Mouse (Mus musculus): ENCODE data around the gene Itpr3. TPM values are rescaled to one million over a fixed set of nuclear protein-coding genes. Genes with fewer than 3 reads are reported as not detected.

The Itpr3 gene
- polyA plus RNA-seq, 1 experiment from 2014 or later = 6.1 TPM

- no peak overlapping the region for H3K9ac ChIP-seq (ENCODE audit: low read length)
- no peak overlapping the region for H3K27ac ChIP-seq (ENCODE audit: low read length)
- H3K4me3 ChIP-seq (ENCODE audit: low read length) = no peak overlapping the region
- 61% methylated on average over 2 of the region's 2 CpGs for WGBS
- peaks cover 9% of the 10 kb centered on the region for H3K4me1 ChIP-seq (replicated peaks; ENCODE audit: control insufficient read depth, insufficient read depth, low read length)
- ATAC-seq (ENCODE audit: low read depth) = no peak
- 0 out of 2 replicates have a peak, but pooled peaks cover 2% of the 10 kb centered on the region for H3K9me3 ChIP-seq (ENCODE audit: control insufficient read depth, low read length)
- H3K27me3 ChIP-seq (ENCODE audit: control insufficient read depth, insufficient read depth, low read depth, low read length) = no peaks in the 10 kb centered on the region
- H3K36me3 ChIP-seq (ENCODE audit: control insufficient read depth, insufficient read depth, low read length) = no peaks in the 10 kb centered on the region
- H3K4me2 ChIP-seq (ENCODE audit: low read depth, low read length) = no peak overlapping the region
These were observed 28.6 kb downstream of the Itpr3 start for GRCm38 (mm10) chr17:27085676-27086075.

GRCm38 (mm10) chr17:27087426-27087825 is 30.3 kb downstream of the Itpr3 start:
- ATAC-seq (ENCODE audit: low read depth) = 0 out of 2 replicates have a peak, but pooled peaks have one; percentile 20

GRCm38 (mm10) chr17:27090068-27090467 is 33.0 kb downstream of the Itpr3 start:
- H3K9ac ChIP-seq (ENCODE audit: low read length) = no peak overlapping the region
- 0 out of 2 replicates have a peak, but pooled peaks cover 2% of the 10 kb centered on the region for H3K9me3 ChIP-seq (ENCODE audit: control insufficient read depth, low read length)
- no peak for ATAC-seq (ENCODE audit: low read depth)
- H3K27ac ChIP-seq (ENCODE audit: low read length) = no peak overlapping the region
- no peak overlapping the region for H3K4me2 ChIP-seq (ENCODE audit: low read depth, low read length)
- H3K4me1 ChIP-seq (replicated peaks; ENCODE audit: control insufficient read depth, insufficient read depth, low read length) = no peaks in the 10 kb centered on the region
- H3K27me3 ChIP-seq (ENCODE audit: control insufficient read depth, insufficient read depth, low read depth, low read length) = no peaks in the 10 kb centered on the region
- peaks cover 4% of the 10 kb centered on the region; the same call in 1 of the 2 replicates for H3K36me3 ChIP-seq (ENCODE audit: control insufficient read depth, insufficient read depth, low read length)
- no peak overlapping the region for H3K4me3 ChIP-seq (ENCODE audit: low read length)
- 69% methylated on average over 9 of the region's 9 CpGs for WGBS

More at GRCm38 (mm10) chr17:27087426-27087825, 30.3 kb downstream of the Itpr3 start:
- Histone ChIP-seq H3K4me1 (replicated peaks; ENCODE audit: control insufficient read depth, insufficient read depth, low read length) (peaks cover 5% of the 10 kb centered on the region; the same call in 1 of the 2 replicates), H3K4me3 (ENCODE audit: low read length) (no peak overlapping the region), H3K36me3 (ENCODE audit: control insufficient read depth, insufficient read depth, low read length) (peaks cover 2% of the 10 kb centered on the region; the same call in 1 of the 2 replicates), H3K4me2 (ENCODE audit: low read depth, low read length) (no peak overlapping the region), H3K27me3 (ENCODE audit: control insufficient read depth, insufficient read depth, low read depth, low read length) (no peaks in the 10 kb centered on the region), H3K9me3 (ENCODE audit: control insufficient read depth, low read length) (0 out of 2 replicates have a peak, but pooled peaks cover 2% of the 10 kb centered on the region), H3K9ac (ENCODE audit: low read length) (no peak overlapping the region), H3K27ac (ENCODE audit: low read length) (no peak overlapping the region)
- 40% methylated on average over 12 of the region's 12 CpGs for WGBS

GRCm38 (mm10) chr17:27095690-27096089 is 38.6 kb downstream of the Itpr3 start:
- H3K27ac ChIP-seq (ENCODE audit: low read length) = no peak overlapping the region
- H3K9ac ChIP-seq (ENCODE audit: low read length) = no peak overlapping the region
- H3K4me1 ChIP-seq (replicated peaks; ENCODE audit: control insufficient read depth, insufficient read depth, low read length) = no peaks in the 10 kb centered on the region
- no peak overlapping the region for H3K4me3 ChIP-seq (ENCODE audit: low read length)
- no peaks in the 10 kb centered on the region for H3K27me3 ChIP-seq (ENCODE audit: control insufficient read depth, insufficient read depth, low read depth, low read length)
- peak; percentile 71 for ATAC-seq (ENCODE audit: low read depth)
- WGBS = 38% methylated on average over 13 of the region's 13 CpGs
- peaks cover 4% of the 10 kb centered on the region; the same call in 1 of the 2 replicates for H3K36me3 ChIP-seq (ENCODE audit: control insufficient read depth, insufficient read depth, low read length)
- H3K9me3 ChIP-seq (ENCODE audit: control insufficient read depth, low read length) = no peaks in the 10 kb centered on the region
- no peak overlapping the region for H3K4me2 ChIP-seq (ENCODE audit: low read depth, low read length)

- Histone ChIP-seq H3K4me2 (ENCODE audit: low read depth, low read length) (no peak overlapping the region), H3K4me3 (ENCODE audit: low read length) (no peak overlapping the region), H3K9me3 (ENCODE audit: control insufficient read depth, low read length) (no peaks in the 10 kb centered on the region), H3K27ac (ENCODE audit: low read length) (no peak overlapping the region), H3K4me1 (replicated peaks; ENCODE audit: control insufficient read depth, insufficient read depth, low read length) (0 out of 2 replicates have a peak, but pooled peaks cover 2% of the 10 kb centered on the region), H3K9ac (ENCODE audit: low read length) (no peak overlapping the region), H3K27me3 (ENCODE audit: control insufficient read depth, insufficient read depth, low read depth, low read length) (no peaks in the 10 kb centered on the region), H3K36me3 (ENCODE audit: control insufficient read depth, insufficient read depth, low read length) (no peaks in the 10 kb centered on the region; the same call in 1 of the 2 replicates)
- WGBS = 62% methylated on average over 5 of the region's 5 CpGs
- no peak for ATAC-seq (ENCODE audit: low read depth)
These were observed 44.6 kb downstream of the Itpr3 start for GRCm38 (mm10) chr17:27101675-27102074.

- 0 out of 2 replicates have a peak, but pooled peaks cover 2% of the 10 kb centered on the region for H3K4me1 ChIP-seq (replicated peaks; ENCODE audit: control insufficient read depth, insufficient read depth, low read length)
- H3K27me3 ChIP-seq (ENCODE audit: control insufficient read depth, insufficient read depth, low read depth, low read length) = no peaks in the 10 kb centered on the region
- no peak overlapping the region for H3K4me2 ChIP-seq (ENCODE audit: low read depth, low read length)
- no peak overlapping the region for H3K27ac ChIP-seq (ENCODE audit: low read length)
- no peaks in the 10 kb centered on the region for H3K9me3 ChIP-seq (ENCODE audit: control insufficient read depth, low read length)
- no peak overlapping the region for H3K9ac ChIP-seq (ENCODE audit: low read length)
- 72% methylated on average over 18 of the region's 18 CpGs for WGBS
- ATAC-seq (ENCODE audit: low read depth) = no peak
- H3K36me3 ChIP-seq (ENCODE audit: control insufficient read depth, insufficient read depth, low read length) = peaks cover 8% of the 10 kb centered on the region
- H3K4me3 ChIP-seq (ENCODE audit: low read length) = no peak overlapping the region
These were observed 48.8 kb downstream of the Itpr3 start for GRCm38 (mm10) chr17:27105698-27106470.

GRCm38 (mm10) chr17:27106745-27107144 is 49.6 kb downstream of the Itpr3 start:
- no peak for ATAC-seq (ENCODE audit: low read depth)
- no peak overlapping the region for H3K27ac ChIP-seq (ENCODE audit: low read length)
- no peak overlapping the region for H3K4me3 ChIP-seq (ENCODE audit: low read length)
- H3K36me3 ChIP-seq (ENCODE audit: control insufficient read depth, insufficient read depth, low read length) = peaks cover 8% of the 10 kb centered on the region
- H3K27me3 ChIP-seq (ENCODE audit: control insufficient read depth, insufficient read depth, low read depth, low read length) = no peaks in the 10 kb centered on the region
- 77% methylated on average over 9 of the region's 9 CpGs for WGBS
- 0 out of 2 replicates have a peak, but pooled peaks cover 2% of the 10 kb centered on the region for H3K4me1 ChIP-seq (replicated peaks; ENCODE audit: control insufficient read depth, insufficient read depth, low read length)
- no peak overlapping the region for H3K4me2 ChIP-seq (ENCODE audit: low read depth, low read length)
- no peak overlapping the region for H3K9ac ChIP-seq (ENCODE audit: low read length)
- H3K9me3 ChIP-seq (ENCODE audit: control insufficient read depth, low read length) = no peaks in the 10 kb centered on the region

GRCm38 (mm10) chr17:27107936-27108335 is 50.8 kb downstream of the Itpr3 start:
- no peak overlapping the region for H3K4me2 ChIP-seq (ENCODE audit: low read depth, low read length)
- H3K36me3 ChIP-seq (ENCODE audit: control insufficient read depth, insufficient read depth, low read length) = peaks cover 8% of the 10 kb centered on the region
- no peak overlapping the region for H3K9ac ChIP-seq (ENCODE audit: low read length)
- no peaks in the 10 kb centered on the region for H3K9me3 ChIP-seq (ENCODE audit: control insufficient read depth, low read length)
- 0 out of 2 replicates have a peak, but pooled peaks cover 2% of the 10 kb centered on the region for H3K4me1 ChIP-seq (replicated peaks; ENCODE audit: control insufficient read depth, insufficient read depth, low read length)
- no peak for ATAC-seq (ENCODE audit: low read depth)
- H3K4me3 ChIP-seq (ENCODE audit: low read length) = no peak overlapping the region
- WGBS = 70% methylated on average over 6 of the region's 6 CpGs
- H3K27ac ChIP-seq (ENCODE audit: low read length) = no peak overlapping the region
- H3K27me3 ChIP-seq (ENCODE audit: control insufficient read depth, insufficient read depth, low read depth, low read length) = no peaks in the 10 kb centered on the region

GRCm38 (mm10) chr17:27110072-27110471 is 53.0 kb downstream of the Itpr3 start:
- Histone ChIP-seq H3K4me3 (ENCODE audit: low read length) (no peak overlapping the region), H3K4me2 (ENCODE audit: low read depth, low read length) (no peak overlapping the region), H3K36me3 (ENCODE audit: control insufficient read depth, insufficient read depth, low read length) (peaks cover 10% of the 10 kb centered on the region), H3K27ac (ENCODE audit: low read length) (no peak overlapping the region; the same call in 1 of the 2 replicates), H3K9ac (ENCODE audit: low read length) (no peak overlapping the region), H3K27me3 (ENCODE audit: control insufficient read depth, insufficient read depth, low read depth, low read length) (no peaks in the 10 kb centered on the region), H3K4me1 (replicated peaks; ENCODE audit: control insufficient read depth, insufficient read depth, low read length) (no peaks in the 10 kb centered on the region), H3K9me3 (ENCODE audit: control insufficient read depth, low read length) (no peaks in the 10 kb centered on the region)
- no peak for ATAC-seq (ENCODE audit: low read depth)
- 57% methylated on average over 7 of the region's 7 CpGs for WGBS
